Mouse (Mus musculus): Measurements from ENCODE around the gene Cd1d1.

Cd1d1 gene

GRCm38 (mm10) chr3:86960656-86961394 is 38.4 kb downstream of the Cd1d1 start:
- DNase-seq (ENCODE audit: low spot score) = no peak

- no peak for DNase-seq (ENCODE audit: low spot score)
These were observed 40.2 kb downstream of the Cd1d1 start for GRCm38 (mm10) chr3:86959088-86959487.

GRCm38 (mm10) chr3:86955376-86955775 is 43.9 kb downstream of the Cd1d1 start:
- no peak for DNase-seq (ENCODE audit: low spot score)

GRCm38 (mm10) chr3:86954521-86954920 is 44.7 kb downstream of the Cd1d1 start:
- DNase-seq (ENCODE audit: low spot score) = no peak

GRCm38 (mm10) chr3:86953819-86954218 is 45.4 kb downstream of the Cd1d1 start:
- DNase-seq (ENCODE audit: low spot score) = no peak

GRCm38 (mm10) chr3:86950652-86951051 is 48.6 kb downstream of the Cd1d1 start:
- DNase-seq (ENCODE audit: low spot score) = no peak

All from ovary, postnatal 36 days (tissue).